Mouse (Mus musculus) adrenal gland, adult 8-10 months (tissue): ENCODE data around the gene Tbc1d4. TPM values are rescaled to one million over a fixed set of nuclear protein-coding genes. Genes with fewer than 3 reads are reported as not detected.

Experiments used
- DNase-seq: peaks from one replicate; pipeline ENCODE4 v3.0.0; 2022
- total RNA-seq, 4 experiments: library from RNA; stranded (reverse); gene quantifications; 2 replicates each; pipeline ENCODE4 v1.2.4; 2022

Gene Tbc1d4
- 10 to 100 TPM; 48.0 to 83.2 (median 63.8) TPM for total RNA-seq

GRCm38 (mm10) chr14:101608519-101609368 lies at the start of gene Tbc1d4:
Tbc1d4 (minus strand) TSS chr14:101609191.
- peak; percentile 87 for DNase-seq

GRCm38 (mm10) chr14:101656307-101656706 lies 47.3 kb upstream of the Tbc1d4 start:
- DNase-seq, result no peak

DNA sequence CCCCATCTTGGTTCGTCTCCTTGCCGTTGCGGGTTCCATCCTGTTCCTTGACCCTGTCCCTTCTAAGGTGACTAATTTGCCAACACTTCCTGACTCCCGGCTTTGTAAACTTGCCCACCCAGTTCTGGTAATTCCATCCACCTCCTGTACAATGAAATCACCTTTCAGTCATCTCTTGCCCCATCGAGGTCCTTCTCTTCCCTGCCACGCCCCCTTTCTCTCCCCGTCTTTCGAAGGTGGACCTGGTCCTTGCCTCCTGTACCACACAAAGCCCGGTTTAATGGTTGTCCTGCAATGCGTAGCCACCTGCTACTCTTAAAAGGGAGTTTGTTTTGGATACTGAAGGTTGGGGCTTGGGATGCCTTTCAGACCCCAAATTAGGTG lies 45.5 kb upstream of the Tbc1d4 start:
- DNase-seq, result no peak

- peak; percentile 92 for DNase-seq
Measured at GRCm38 (mm10) chr14:101653581-101654525, 44.9 kb upstream of the Tbc1d4 start, which contains the start of gene Uchl3. Uchl3 (plus strand) TSS chr14:101653967.

DNA sequence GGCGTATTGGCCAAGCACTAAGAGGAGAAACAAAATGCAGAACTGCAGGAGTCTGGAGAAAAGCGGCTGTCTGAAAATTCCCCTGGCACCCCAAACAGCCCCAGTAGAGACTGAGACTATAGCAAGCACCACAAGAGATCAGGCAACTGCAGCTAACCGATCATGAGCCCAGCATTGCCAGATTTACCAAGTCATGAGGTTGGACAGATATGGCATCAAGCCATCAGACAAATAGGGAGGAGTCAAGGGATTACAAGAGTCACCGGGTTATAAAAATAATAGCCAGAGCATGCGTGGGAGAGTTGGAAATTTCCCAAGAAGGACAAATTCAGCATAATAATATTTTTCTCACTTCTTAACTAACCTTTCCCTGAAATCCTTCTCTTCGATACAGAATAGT lies 43.6 kb upstream of the Tbc1d4 start:
- no peak for DNase-seq

GRCm38 (mm10) chr14:101650551-101650950 lies 41.6 kb upstream of the Tbc1d4 start:
- no peak for DNase-seq

- DNase-seq, result no peak
Measured at GRCm38 (mm10) chr14:101644948-101645347, 36.0 kb upstream of the Tbc1d4 start.

DNA sequence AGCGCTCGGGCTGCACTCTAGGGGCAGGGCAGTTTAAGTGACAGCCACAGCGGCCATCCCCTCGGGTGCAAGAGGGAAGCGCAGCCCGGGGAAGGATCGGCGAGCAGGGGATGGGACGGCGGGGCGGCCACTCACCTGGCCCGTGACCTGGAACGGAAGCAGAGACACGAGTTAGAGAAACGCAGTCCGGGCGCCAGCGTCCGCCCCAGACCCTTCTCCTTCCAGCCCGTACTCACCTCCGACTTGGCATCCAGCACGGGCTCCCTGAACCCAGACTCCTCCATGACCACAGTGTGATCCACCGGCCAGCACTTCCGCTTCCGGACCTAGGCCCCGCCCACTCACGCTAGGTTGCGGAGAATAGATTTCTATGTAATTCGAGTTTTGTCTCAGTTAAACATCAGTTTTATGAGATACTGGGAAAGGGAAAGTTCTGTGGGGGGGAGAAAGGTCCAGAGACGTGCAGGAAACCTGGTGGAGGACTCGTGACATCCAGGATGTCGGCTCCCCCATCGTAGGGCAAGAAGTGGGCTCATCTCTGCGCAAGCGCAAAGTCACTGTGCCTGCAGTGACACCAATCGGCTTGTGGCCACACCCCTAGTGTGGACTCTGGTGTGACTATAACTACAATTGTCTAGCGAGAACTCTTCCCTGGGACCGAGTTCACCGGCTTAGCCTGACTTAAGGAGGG lies 31.3 kb upstream of the Tbc1d4 start, which contains the start of gene Commd6:
TSS of gene Commd6 (minus strand) at position 534 of the 691 bp plus-strand sequence.
- DNase-seq, result peak; percentile 92

- no peak for DNase-seq
Measured at GRCm38 (mm10) chr14:101637381-101637780, 28.4 kb upstream of the Tbc1d4 start.

DNA sequence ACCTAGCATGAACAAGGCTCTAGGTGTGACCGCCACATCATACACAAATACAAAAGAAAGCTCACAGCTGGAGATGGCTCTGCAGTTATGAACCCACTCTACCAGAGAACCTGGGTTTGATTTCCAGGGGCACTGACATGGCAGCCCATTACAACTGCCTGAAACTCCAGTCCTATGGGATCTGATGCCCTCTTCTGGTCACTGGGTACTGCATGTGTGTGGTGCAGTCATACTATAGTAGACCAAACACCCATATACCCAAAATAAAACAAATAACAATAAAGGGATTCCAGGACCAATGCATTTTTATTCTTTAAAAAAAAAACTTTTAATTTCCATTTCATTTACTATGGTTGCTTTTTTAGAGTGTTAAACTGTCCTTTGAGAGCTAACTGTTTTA lies 26.8 kb upstream of the Tbc1d4 start:
- no peak for DNase-seq

- no peak for DNase-seq
Measured at GRCm38 (mm10) chr14:101630548-101630947, 21.6 kb upstream of the Tbc1d4 start.

- no peak for DNase-seq
Measured at GRCm38 (mm10) chr14:101617680-101618079, 8.7 kb upstream of the Tbc1d4 start.

DNA sequence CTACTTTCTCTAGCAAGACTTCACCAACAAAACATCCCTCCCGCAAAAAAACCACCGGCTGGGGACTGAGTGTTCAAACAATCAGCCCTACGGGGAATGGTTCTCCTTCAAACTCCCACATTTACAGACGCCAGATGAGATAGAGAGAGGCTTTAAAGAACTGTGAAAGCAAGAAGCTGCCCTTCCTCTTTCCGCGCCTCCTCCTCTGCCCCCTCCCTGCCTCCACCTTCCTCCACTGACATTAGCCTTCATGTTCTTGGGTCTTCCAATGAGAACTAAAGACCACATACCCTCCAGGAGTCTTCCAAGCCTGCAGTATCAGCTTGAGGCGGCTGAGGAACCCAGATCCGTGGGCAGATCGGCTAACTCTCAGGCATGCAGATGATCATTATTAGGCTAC lies 7.2 kb upstream of the Tbc1d4 start:
- no peak for DNase-seq

- DNase-seq, result no peak
Measured at GRCm38 (mm10) chr14:101613206-101613605, 4.2 kb upstream of the Tbc1d4 start.

DNA sequence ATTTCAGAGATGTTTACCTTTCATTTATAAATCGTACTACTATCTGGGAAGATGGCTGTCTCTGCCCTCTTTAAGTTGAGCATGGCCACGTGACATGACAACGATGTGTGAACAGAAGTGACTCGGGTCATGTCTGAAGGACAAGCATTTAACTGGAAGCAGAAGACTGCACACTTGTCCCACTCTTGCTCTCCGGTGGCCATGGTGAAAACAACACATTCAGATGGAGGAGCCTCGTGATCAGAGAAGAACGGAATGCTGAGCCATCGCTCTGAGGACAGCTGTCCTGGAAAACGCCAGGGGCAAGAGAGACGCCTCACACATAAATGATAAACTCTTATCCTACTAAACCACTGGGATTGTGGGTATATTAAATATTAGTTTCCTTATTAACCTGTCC lies 1.7 kb upstream of the Tbc1d4 start:
- DNase-seq, result no peak

GRCm38 (mm10) chr14:101607631-101608518 lies 1.1 kb downstream of the Tbc1d4 start:
- DNase-seq, result no peak

DNA sequence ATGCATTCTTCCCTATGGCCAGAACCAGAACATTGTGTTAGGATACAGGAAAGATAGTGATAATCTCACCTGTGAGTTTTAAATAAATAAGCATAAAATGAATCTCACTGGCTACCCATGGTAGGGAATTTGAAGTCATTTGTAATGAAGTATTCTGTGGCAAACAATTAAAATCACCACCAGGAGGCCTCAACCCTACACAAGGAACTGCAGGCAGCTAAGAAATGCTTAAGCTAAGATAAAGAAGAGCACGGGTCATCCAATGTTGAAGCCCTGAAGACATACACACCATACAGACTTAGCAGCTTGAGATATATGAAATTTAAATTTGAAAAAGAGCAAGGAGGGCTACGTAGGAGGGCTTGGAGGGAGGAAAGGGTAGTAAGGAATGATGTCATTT lies 3.1 kb downstream of the Tbc1d4 start:
- no peak for DNase-seq

GRCm38 (mm10) chr14:101602851-101603250 lies 6.1 kb downstream of the Tbc1d4 start:
- DNase-seq, result no peak

DNA sequence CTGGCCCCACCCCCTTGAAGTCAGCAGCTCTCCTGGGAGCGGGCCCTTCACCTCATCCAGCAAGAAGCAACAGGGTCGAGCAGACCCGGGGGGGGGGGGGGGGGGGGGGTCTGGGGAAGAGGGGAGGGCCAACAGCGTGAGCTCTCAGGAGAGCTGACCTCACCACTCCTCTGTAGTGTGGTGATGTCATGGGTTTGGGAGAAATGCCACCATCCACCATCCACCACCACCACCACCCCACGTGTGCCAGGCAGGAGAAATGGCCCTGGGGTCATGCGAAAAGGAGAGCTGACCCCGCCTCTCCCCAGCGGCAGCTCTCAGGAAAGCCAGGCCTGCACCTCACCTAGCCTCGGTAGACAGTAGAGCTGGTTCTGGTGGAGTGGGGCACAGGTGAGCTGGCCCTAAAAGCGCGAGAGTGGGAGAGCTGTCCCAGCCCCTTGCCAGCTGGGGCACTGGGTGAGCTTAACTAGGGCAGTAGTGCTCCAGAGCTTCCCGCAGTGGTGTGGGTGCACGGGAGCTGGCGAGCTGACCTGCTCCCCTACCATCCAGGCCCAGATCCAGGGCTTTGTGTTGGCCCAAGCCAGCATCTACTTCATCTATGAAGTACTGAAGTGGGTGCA lies 11.8 kb downstream of the Tbc1d4 start:
- no peak for DNase-seq

DNA sequence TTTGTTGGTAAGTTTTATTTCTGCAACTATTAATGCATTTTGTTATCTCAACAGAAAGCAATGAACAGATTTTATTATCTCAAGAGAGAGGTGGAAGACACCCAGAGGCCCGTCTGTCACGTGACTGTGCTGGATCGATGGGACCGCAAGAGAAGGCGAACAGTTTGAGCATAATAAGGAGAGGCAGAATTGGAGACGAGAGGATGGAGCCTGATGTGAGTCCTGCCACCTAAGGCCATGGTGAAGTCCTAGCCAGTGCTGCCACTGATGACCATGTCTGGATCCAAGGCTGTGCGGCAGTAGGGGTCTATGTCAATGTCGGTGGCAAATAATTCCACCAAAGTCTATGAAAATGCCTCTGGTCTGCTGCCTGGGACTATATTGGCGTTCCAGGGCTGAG lies 12.3 kb downstream of the Tbc1d4 start:
- DNase-seq, result no peak
